Mouse (Mus musculus) bone marrow, adult 2 months (tissue): ENCODE measurements around the gene Nfkb1. TPM values are rescaled to one million over a fixed set of nuclear protein-coding genes. Genes with fewer than 3 reads are reported as not detected.

Experiments used
- H3K27ac ChIP-seq: fragments of 200-500 bp; 2 replicates; pipeline ENCODE4 v1.5.1; 2012; ENCODE audit warnings: low read depth, mild to moderate bottlenecking, control low read depth, inconsistent platforms, low read length; ENCODE audit not compliant: control insufficient read depth, poor library complexity, insufficient read depth
- H3K4me1 ChIP-seq: fragments of 200-500 bp; 2 replicates; pipeline ENCODE4 v1.6.1; 2011; ENCODE audit warnings: low read length; ENCODE audit not compliant: control insufficient read depth, insufficient read depth
- H3K4me3 ChIP-seq: fragments of 200-500 bp; replicated peaks from 2 replicates; pipeline ENCODE3; 2011; ENCODE audit warnings: mild to moderate bottlenecking, low read depth, low read length, control low read depth; ENCODE audit not compliant: control insufficient read depth
- CTCF ChIP-seq: fragments of 200-500 bp; IDR thresholded peaks from 2 replicates; pipeline ENCODE4 v1.5.1; 2011; ENCODE audit warnings: low read length, control low read depth; ENCODE audit not compliant: control insufficient read depth, insufficient read depth
- POLR2A ChIP-seq: fragments of 200-500 bp; IDR thresholded peaks from 2 replicates; pipeline ENCODE4 v1.6.1; 2011; ENCODE audit warnings: low read depth, mild to moderate bottlenecking, control low read depth, low read length, borderline replicate concordance; ENCODE audit not compliant: control insufficient read depth
- WGBS: fragments of 180-500 bp; shearing (Covaris S2); methylation state at CpG from one replicate; pipeline ENCODE4 v1.1.7; 2018; 5-methylcytosine and 5-hydroxymethylcytosine counted together
- polyA plus RNA-seq: library from polyadenylated mRNA; stranded (reverse); fragments of >200 nt; gene quantifications from 2 replicates; pipeline ENCODE4 v1.2.4, GENCODE M21; 2011; ENCODE audit warnings: low replicate concordance; ENCODE audit not compliant: missing spikeins, insufficient read depth, insufficient read length

Gene Nfkb1
- polyA plus RNA-seq, 1 experiment, result 34.6 TPM

DNA sequence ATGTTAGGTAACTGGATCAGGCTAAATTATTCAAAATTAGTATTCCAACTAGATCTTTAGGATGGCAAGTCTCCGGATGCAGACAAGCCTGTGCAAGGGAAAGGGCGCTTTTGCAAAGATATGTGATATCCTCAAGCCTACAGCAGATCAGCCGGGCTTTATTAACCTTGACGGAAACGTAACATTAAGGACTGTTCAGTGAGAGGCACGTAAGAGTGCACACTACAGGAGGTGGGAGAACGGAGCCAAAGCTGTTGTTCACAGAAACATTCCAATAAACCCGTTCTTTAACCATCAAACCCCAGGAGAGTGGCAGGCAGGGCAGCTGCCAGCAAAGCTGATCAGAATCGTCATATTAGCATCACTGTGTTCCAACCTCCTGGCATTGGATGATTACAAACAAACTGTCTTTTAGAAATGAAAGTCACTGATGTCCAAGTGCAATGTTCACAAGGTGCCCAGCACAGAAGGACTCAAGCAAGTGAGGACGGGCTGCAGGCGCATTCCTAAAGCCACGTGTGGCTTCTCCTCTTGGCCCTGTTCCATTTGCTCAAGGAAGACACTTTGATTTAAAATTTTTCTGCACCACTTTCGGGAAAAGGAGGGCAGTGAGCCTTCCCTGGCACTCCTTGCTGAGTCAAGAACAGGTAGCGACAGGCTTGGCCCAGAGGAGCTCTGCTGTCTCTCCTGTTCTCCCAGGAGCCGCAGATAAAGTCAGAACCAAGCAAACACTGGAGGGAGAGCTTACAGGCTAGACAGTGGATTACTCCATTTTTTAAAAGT is 40.4 kb downstream of the Nfkb1 start:
- TF ChIP-seq POLR2A (no peak), CTCF (no peak)
- WGBS, result 89% methylated on average over 15 of the region's 15 CpGs
- H3K27ac ChIP-seq, result no peak overlapping the region
- H3K4me1 ChIP-seq, result no peaks in the 10 kb centered on the region
- no peak overlapping the region for H3K4me3 ChIP-seq

DNA sequence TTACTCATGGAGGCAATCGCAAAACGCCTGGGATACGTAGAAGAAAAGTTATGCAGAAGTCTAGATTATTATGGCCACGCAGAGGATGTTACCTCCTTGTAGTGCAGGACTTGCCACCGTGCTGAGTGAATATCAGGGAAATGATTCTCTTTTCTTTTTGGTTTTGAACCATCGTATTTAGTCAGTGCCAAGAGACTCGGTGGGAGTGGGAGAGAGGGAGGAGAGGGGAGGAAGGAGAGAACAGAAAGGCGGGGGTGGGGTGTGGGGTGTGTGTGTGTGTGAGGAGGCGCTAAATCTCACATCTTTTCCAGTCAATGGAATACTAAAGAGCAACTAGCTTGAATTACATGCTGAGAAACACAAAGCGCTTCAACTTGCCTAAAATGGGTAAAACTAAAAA is 41.5 kb downstream of the Nfkb1 start:
- Histone ChIP-seq H3K27ac (no peak overlapping the region), H3K4me1 (no peaks in the 10 kb centered on the region), H3K4me3 (no peak overlapping the region)
- no peak for TF ChIP-seq POLR2A
- TF ChIP-seq CTCF, result no peak
- WGBS, result 91% methylated on average over 10 of the region's 10 CpGs

DNA sequence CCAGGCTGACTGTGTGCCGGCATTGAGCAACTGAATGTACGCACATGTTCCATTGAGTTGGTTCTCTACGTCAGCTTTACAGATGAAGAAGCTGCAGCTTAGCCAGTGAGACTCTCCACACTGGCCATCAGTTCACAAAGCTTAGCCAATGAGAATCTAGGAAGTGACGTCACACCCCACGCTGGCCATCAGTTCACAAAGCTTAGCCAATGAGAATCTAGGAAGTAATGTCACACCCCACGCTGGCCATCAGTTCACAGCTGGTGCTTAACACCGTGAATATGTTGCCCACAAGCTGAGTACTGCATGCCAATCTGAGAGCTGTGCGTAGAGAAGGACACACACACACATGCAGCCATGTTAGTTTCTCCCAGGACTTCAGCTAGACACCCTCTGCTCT is 42.8 kb downstream of the Nfkb1 start:
- TF ChIP-seq POLR2A (no peak), CTCF (no peak)
- 83% methylated on average over 8 of the region's 8 CpGs for WGBS
- no peak overlapping the region for H3K27ac ChIP-seq
- H3K4me1 ChIP-seq, result no peaks in the 10 kb centered on the region
- H3K4me3 ChIP-seq, result no peak overlapping the region

DNA sequence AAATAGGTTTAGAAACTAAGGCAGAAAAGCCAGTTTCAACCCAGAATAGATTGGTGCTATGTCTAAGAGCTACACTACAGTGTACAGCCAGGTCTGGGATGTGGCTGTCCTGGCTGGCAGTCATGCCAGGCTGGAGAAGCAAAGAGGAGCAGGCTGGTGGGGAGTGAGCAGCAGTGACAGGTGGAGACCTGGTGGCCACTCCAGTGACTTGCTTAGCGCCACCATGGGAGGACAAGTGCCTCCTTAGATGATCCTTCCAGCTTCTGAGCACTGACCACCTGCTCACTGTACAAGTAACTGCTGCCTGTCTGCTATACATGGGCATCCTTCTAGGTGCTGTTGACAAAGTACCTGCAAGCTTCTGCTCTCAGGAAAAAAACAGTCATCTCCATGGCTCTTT is 44.7 kb downstream of the Nfkb1 start:
- no peak for TF ChIP-seq POLR2A
- no peak for TF ChIP-seq CTCF
- H3K27ac ChIP-seq, result no peak overlapping the region
- no peak overlapping the region for H3K4me3 ChIP-seq
- WGBS, result 95% methylated on average over 1 of the region's 1 CpGs
- H3K4me1 ChIP-seq, result no peaks in the 10 kb centered on the region

DNA sequence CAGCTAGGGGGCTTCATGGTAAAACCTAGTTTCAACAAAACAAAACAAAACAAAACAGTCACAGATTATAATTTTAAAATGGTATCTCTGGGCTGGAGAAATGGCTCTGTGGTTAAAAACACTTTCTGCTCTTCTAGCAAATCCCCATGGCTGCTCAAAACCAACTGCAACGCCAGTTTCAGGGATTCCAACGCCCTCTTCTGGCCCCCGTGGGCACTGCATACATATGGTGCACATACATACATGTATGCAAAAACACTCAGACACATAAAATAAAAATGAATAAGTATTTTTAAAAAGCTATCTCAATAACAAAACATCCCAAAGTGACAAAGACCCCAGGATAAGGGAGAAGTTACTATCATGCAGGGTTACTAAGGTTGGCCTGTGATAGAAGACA is 46.4 kb downstream of the Nfkb1 start:
- 90% methylated on average over 3 of the region's 3 CpGs for WGBS
- Histone ChIP-seq H3K4me3 (no peak overlapping the region), H3K27ac (no peak overlapping the region), H3K4me1 (no peaks in the 10 kb centered on the region; the same call in 1 of the 2 replicates)
- TF ChIP-seq POLR2A (no peak), CTCF (no peak)

DNA sequence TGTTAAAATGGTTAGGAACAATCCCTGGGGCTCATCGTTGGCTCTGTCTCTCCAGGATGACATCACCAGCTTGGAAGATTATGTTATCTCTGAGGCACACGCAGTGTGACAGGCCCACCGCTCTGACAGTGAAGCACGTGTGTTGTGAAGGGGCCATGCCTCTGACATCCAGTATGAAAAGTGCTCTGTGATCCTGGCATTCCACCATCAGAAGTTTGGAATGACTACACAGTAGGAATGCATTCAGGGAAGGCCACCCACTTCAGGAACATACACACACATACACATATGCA is 49.8 kb downstream of the Nfkb1 start:
- no peak overlapping the region for H3K27ac ChIP-seq
- 62% methylated on average over 4 of the region's 4 CpGs for WGBS
- TF ChIP-seq CTCF, result no peak
- no peak for TF ChIP-seq POLR2A

DNA sequence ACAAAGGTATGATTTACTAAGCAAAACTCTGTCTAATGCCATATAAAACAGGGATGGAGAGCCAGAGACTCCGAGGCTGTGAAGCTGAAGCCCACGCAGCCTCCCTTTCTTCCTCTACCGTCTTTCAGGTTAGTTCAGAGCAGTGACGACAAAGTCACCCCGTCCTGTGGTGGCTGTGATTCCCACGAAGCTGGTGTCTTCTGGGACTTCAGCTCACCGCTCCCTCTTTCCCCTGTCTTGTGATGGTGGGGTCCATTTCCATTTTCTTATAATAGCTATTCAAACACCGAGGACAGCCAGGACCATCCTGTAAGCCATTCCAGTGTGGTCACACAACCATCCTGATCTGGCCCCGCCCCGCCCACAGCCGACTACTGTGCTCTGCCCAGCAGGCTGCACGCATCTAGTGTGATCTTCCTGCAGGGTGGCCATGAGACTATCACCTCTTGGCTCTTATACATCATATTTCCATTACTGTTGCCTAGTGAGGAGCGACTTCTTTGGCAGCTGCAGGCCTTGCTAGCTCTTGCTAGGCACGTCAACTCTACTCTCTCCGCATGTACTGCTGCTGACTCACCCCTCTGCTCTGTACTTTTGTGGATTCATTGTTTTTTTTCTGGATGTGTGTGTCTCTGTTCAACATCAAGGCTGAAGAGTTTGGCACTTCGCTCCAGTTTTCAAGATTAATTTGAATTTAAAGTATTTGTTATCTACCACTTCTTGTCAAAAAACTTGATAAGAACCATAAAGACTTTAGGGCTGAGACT is 50.3 kb downstream of the Nfkb1 start:
- TF ChIP-seq POLR2A (no peak), CTCF (no peak)
- Histone ChIP-seq H3K27ac (no peak overlapping the region; the same call in 1 of the 2 replicates), H3K4me3 (no peak overlapping the region), H3K4me1 (no peaks in the 10 kb centered on the region; the same call in 1 of the 2 replicates)
- WGBS, result 87% methylated on average over 16 of the region's 16 CpGs

More for the DNA sequence above, 49.8 kb downstream of the Nfkb1 start:
- Histone ChIP-seq H3K4me3 (no peak overlapping the region), H3K4me1 (no peaks in the 10 kb centered on the region; the same call in 1 of the 2 replicates)

DNA sequence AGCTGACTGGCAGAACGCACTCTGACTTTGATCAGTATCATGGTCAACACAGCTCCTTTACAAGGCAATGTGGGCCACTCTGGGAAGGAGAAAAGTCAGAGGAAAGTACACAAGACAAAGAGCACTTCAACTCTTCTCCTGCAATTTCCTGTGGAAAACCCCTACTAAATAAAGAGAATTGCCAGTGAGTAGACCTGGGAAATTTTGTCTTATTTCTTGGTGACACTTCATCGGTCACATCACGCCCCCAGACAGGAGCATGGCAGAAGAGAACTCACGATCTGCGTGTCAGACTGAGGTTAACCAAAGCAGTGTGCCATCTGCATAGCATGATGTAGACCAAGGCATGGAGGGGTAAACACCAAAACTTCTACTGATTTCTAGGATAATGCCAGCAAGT is 51.1 kb downstream of the Nfkb1 start:
- H3K4me1 ChIP-seq, result no peaks in the 10 kb centered on the region; the same call in 1 of the 2 replicates
- H3K27ac ChIP-seq, result no peak overlapping the region
- H3K4me3 ChIP-seq, result no peak overlapping the region
- 86% methylated on average over 5 of the region's 5 CpGs for WGBS
- TF ChIP-seq CTCF (no peak), POLR2A (no peak)

DNA sequence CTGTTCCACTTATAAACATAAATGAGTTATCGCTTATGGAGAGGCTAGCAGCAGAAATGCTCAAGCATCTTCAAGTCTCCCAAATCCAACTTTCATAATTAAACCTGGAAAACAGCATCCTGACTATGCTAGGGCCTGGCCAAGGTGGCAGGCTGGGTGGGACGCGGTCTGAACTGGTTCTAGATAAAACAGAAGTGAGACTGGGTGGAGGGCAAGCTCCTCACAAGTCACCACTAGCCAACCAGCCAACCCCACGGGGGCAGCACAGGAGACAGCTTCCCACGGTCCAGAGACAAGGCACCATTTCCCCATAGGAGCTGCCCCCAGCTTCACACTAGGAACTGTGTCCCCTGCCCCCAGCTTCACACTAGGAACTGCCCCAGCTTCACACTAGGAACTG is 53.8 kb downstream of the Nfkb1 start:
- TF ChIP-seq CTCF, result no peak
- no peak for TF ChIP-seq POLR2A
- no peak overlapping the region for H3K4me3 ChIP-seq
- H3K4me1 ChIP-seq, result no peaks in the 10 kb centered on the region; the same call in 1 of the 2 replicates
- 45% methylated on average over 5 of the region's 5 CpGs for WGBS
- H3K27ac ChIP-seq, result no peak overlapping the region; the same call in 1 of the 2 replicates
